Mouse (Mus musculus): ENCODE measurements around the gene Myh10. TPM values are rescaled to one million over a fixed set of nuclear protein-coding genes. Genes with fewer than 3 reads are reported as not detected.

The Myh10 gene
- polyA plus RNA-seq, 1 experiment from 2014 or later: 34.6 TPM

DNA sequence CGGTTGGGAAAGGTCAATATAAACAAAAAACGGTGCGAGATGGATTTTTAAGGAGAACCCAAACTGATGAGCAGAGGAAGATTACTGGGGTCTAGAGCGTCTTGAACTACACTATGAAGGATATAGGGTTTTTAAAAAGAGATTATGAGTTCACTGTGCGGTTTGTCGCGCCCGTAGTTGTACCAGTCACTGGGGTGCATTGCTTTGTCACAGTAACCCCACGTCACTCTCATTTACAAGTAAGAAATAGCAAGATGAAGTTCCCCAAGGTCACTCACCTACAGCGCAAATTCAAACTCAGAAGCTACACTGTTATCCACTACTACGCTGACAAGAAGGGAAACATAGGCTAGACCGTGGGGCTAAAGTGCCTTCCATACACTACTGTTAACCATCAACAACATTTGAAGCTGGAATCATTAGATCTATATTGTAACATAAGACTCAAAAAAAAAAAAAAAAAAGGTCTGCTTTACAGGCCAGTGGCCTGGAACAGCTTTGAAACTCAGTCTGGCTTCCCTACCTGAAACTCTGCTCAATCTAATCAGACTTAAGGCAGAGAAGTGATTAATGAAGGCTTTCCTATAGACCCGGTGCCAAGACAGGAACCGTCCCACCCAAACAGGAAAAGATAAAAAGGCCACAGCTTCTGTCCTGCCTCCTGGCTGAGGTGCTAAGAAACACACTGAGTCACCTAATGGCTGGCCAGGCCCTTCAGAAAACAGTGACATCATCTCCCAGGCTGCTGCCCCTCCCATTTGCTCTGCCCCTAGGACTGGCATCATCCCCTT is 162.4 kb downstream of the Myh10 start:
- H3K9me3 ChIP-seq (replicated peaks): no peaks in the 10 kb centered on the region
- H3K36me3 ChIP-seq: peaks cover 6% of the 10 kb centered on the region; the same call in 1 of the 2 replicates
- H3K27ac ChIP-seq: peak overlapping the region; percentile 99
- H3K4me1 ChIP-seq: peaks cover 58% of the 10 kb centered on the region
- peak overlapping the region; percentile 92 for H3K4me2 ChIP-seq
- H3K27me3 ChIP-seq (replicated peaks): no peaks in the 10 kb centered on the region
- ATAC-seq: peak; percentile 14
- peak overlapping the region; percentile 98 for H3K4me3 ChIP-seq
- WGBS (ENCODE audit: insufficient replicate concordance): 19% methylated on average over 14 of the region's 14 CpGs
- H3K9ac ChIP-seq: peak overlapping the region; percentile 98

DNA sequence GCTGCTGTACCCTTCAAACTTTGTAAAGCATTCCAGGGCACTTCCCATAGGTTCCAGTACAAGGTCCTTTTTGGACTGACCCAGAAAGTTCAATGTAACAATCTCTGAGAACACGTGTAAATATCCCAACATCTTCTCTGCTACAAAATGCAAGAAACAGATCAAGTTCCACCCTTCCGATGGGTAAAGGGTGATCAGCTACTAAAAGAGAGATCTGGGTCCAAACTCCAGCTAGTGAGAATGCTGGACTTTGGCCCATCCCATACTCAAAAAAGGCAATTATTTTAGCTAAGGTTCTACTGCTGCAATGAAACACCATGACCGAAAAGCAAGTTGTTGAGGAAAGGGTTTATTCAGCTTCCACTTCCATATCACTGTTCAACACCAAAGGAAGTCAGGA is 163.3 kb downstream of the Myh10 start:
- no peak overlapping the region for H3K4me3 ChIP-seq
- H3K4me2 ChIP-seq: 0 out of 2 replicates have a peak overlapping the region, but pooled peaks have one; percentile 92
- no peaks in the 10 kb centered on the region for H3K27me3 ChIP-seq (replicated peaks)
- peak overlapping the region; percentile 99 for H3K27ac ChIP-seq
- H3K4me1 ChIP-seq: peaks cover 60% of the 10 kb centered on the region
- H3K9me3 ChIP-seq (replicated peaks): no peaks in the 10 kb centered on the region
- 73% methylated on average over 3 of the region's 3 CpGs for WGBS (ENCODE audit: insufficient replicate concordance)
- H3K9ac ChIP-seq: no peak overlapping the region; the same call in 1 of the 2 replicates
- ATAC-seq: no peak
- H3K36me3 ChIP-seq: peaks cover 1% of the 10 kb centered on the region; the same call in 1 of the 2 replicates

DNA sequence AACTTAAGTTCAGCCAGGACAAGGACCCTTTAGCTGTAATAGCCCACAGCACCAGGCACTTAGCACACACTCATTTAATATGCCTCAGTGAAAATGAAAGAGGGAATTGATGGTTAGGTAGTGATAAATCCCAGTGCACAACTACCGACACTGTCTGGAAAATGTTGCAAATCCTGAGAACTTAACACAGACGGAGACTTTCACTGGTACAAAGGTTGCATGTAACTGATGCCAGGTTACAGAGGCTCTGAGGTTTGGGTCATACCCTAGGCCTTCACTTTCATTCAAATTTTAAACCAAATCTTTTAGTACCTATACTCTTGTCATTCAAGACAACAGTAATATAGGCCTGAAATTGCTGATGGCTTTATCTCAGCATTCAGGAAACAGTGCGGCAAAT is 166.0 kb downstream of the Myh10 start:
- ATAC-seq: no peak
- H3K9ac ChIP-seq: no peak overlapping the region
- 79% methylated on average over 3 of the region's 3 CpGs for WGBS (ENCODE audit: insufficient replicate concordance)
- no peak overlapping the region for H3K27ac ChIP-seq
- no peaks in the 10 kb centered on the region for H3K27me3 ChIP-seq (replicated peaks)
- H3K4me2 ChIP-seq: no peak overlapping the region
- no peaks in the 10 kb centered on the region for H3K9me3 ChIP-seq (replicated peaks)
- peaks cover 42% of the 10 kb centered on the region for H3K4me1 ChIP-seq
- H3K4me3 ChIP-seq: no peak overlapping the region
- H3K36me3 ChIP-seq: no peaks in the 10 kb centered on the region

DNA sequence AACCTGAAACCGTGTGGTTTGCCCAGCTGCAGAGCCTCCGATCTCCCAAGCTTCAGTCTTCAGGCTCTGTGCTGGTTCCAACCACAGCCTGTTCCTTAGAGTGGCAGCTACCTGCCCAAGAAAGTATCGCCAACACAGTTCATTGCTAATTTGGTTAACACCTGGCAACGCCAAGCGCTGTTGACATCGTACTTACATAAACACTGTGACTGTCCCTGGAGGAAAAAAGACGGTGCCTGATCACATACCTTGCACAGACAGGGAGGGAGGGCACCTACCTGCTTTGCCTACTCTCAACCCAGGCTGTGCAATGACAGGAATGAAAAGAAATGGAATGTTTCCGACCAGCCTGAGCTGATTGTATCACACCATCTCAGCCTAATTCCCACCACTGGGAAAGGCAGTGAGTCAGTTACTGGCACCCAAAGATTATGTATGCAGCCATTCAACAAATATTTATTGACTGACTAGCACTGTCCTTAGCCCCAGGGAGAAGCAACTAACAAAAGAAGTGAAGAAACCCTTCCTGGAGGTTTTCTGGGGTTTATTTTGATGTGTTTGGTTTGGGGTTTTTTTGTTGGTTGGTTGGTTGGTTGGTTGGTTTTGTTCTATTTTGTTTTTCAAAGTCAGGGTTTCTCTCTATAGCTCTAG is 168.7 kb downstream of the Myh10 start:
- H3K4me1 ChIP-seq: peaks cover 40% of the 10 kb centered on the region
- 0 out of 2 replicates have a peak, but pooled peaks cover 10% of the 10 kb centered on the region for H3K27me3 ChIP-seq (replicated peaks)
- H3K4me3 ChIP-seq: no peak overlapping the region
- H3K36me3 ChIP-seq: no peaks in the 10 kb centered on the region
- H3K27ac ChIP-seq: no peak overlapping the region
- ATAC-seq: no peak
- H3K4me2 ChIP-seq: no peak overlapping the region
- no peaks in the 10 kb centered on the region for H3K9me3 ChIP-seq (replicated peaks)
- WGBS (ENCODE audit: insufficient replicate concordance): 70% methylated on average over 8 of the region's 8 CpGs
- H3K9ac ChIP-seq: no peak overlapping the region

DNA sequence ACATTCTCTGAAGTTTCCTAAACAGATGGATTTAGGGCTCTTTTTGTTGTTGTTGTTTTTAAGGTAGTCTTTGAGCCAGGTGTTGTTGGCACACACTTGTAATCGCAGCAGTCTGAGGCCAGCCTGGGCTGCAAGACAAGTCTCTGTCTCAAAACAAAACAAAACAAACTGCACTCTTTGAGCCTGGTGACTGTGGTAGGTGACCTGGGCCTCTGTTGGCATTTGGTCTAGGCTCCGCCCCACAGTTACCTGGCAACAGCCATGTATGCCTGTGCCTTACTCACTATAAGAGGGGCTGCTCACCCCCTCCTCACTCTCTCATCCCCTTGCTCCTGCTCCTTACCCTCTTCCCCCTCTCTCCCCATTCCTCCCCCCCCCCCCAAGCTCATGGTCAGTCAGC is 170.9 kb downstream of the Myh10 start:
- Histone ChIP-seq H3K4me3 (no peak overlapping the region), H3K9me3 (replicated peaks) (no peaks in the 10 kb centered on the region), H3K36me3 (no peaks in the 10 kb centered on the region), H3K9ac (no peak overlapping the region), H3K4me2 (no peak overlapping the region), H3K27me3 (replicated peaks) (peaks cover 20% of the 10 kb centered on the region), H3K27ac (no peak overlapping the region), H3K4me1 (peaks cover 26% of the 10 kb centered on the region)
- ATAC-seq: no peak
- 68% methylated on average over 2 of the region's 2 CpGs for WGBS (ENCODE audit: insufficient replicate concordance)

DNA sequence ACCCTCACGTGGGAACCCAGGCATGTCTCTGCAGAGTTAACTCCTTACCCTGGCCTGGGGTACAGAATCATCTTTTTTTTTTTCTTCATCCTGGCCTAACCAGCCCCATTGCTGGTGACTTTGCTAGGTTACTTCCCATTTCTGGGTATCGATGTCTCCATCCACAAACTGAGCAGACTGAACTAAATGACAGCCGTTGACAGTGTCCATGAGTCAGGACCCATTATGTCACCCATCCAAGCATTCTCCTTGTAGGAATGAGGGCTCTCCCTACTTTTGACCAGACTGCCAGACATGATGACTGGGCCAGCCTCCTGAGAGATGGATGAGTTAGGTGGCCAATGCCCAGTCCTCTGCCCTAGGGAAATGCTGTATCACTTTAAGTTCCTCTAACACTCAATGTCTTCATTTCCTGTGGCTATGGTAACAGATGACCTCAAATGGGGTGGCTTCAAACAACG is 172.3 kb downstream of the Myh10 start:
- no peak overlapping the region for H3K27ac ChIP-seq
- H3K9ac ChIP-seq: no peak overlapping the region
- peaks cover 20% of the 10 kb centered on the region for H3K27me3 ChIP-seq (replicated peaks)
- ATAC-seq: no peak
- H3K36me3 ChIP-seq: no peaks in the 10 kb centered on the region
- H3K9me3 ChIP-seq (replicated peaks): no peaks in the 10 kb centered on the region
- WGBS (ENCODE audit: insufficient replicate concordance): 20% methylated on average over 4 of the region's 4 CpGs
- no peak overlapping the region for H3K4me3 ChIP-seq
- H3K4me2 ChIP-seq: no peak overlapping the region
- peaks cover 26% of the 10 kb centered on the region for H3K4me1 ChIP-seq

DNA sequence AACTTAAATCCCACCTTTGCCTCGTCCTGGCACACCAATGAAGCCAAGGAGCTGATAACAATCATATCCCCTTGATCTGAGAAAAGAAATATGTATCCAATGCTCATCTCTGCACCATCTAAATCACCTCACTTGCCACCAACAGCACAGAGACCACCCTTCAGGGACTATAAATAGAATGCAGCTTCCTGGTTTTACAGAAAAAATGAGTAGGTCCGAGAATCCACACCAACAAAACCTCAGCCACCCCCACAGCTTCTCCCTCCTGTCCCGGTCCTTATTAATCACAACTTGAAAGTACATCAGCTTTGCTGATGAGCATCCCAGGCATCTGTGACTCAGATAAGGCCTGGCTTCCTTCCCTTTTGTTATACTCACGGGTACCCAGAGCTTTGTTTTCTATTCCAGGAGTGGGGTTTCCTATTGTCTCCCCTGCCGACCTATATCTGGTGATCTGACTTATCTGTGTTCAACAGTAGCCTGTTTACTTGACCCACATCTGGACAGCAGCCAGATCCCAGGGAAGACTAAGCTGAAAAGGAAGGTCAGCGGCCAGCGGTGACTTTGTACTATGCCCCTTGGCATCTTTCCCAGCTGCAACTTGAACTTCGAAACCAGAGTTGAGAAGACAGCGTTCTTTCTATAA is 173.3 kb downstream of the Myh10 start:
- H3K4me1 ChIP-seq: peaks cover 24% of the 10 kb centered on the region
- ATAC-seq: peak; percentile 57
- H3K27me3 ChIP-seq (replicated peaks): peaks cover 20% of the 10 kb centered on the region
- no peaks in the 10 kb centered on the region for H3K9me3 ChIP-seq (replicated peaks)
- no peak overlapping the region for H3K4me3 ChIP-seq
- no peak overlapping the region for H3K27ac ChIP-seq
- no peak overlapping the region for H3K4me2 ChIP-seq
- no peak overlapping the region for H3K9ac ChIP-seq
- 9% methylated on average over 9 of the region's 9 CpGs for WGBS (ENCODE audit: insufficient replicate concordance)
- no peaks in the 10 kb centered on the region for H3K36me3 ChIP-seq

Other genes with a start within 250 kb of the Myh10 start
- 1.4 and 1.8 TPM in 2 replicates for gene Pik3r6, start 188.5 kb upstream of the Myh10 start, polyA plus RNA-seq (2016; fragmentation: Nextera tagmentation; extraction: Ambion mirVana)
- gene Mfsd6l, start 135.4 kb upstream of the Myh10 start, polyA plus RNA-seq (2016; fragmentation: Nextera tagmentation; extraction: Ambion mirVana): not detected in 2 replicates
- 0.15 TPM in 1 of 2 replicates, not detected in the other for gene Ccdc42, start 104.5 kb upstream of the Myh10 start, polyA plus RNA-seq (2016; fragmentation: Nextera tagmentation; extraction: Ambion mirVana)
- 40.4 and 42.0 TPM in 2 replicates for gene Ndel1, start 180.3 kb downstream of the Myh10 start, polyA plus RNA-seq (2016; fragmentation: Nextera tagmentation; extraction: Ambion mirVana)
- 0.07 and 0.10 TPM in 2 replicates for gene Rnf222, start 197.0 kb downstream of the Myh10 start, polyA plus RNA-seq (2016; fragmentation: Nextera tagmentation; extraction: Ambion mirVana)
- 938 and 976 TPM in 2 replicates for gene Rpl26, start 210.0 kb downstream of the Myh10 start, polyA plus RNA-seq (2016; fragmentation: Nextera tagmentation; extraction: Ambion mirVana)
- gene Odf4, start 235.5 kb downstream of the Myh10 start, polyA plus RNA-seq (2016; fragmentation: Nextera tagmentation; extraction: Ambion mirVana): not detected in 2 replicates

Measured in liver, embryonic 12.5 days (tissue).